Mouse (Mus musculus): ENCODE measurements at regions not wholly inside any gene's neighbourhood (a gene's known extent, or its start where the extent isn't known, plus 50 kb on each side); places are given as distances from the start of the nearest gene placed in this dataset.

DNA sequence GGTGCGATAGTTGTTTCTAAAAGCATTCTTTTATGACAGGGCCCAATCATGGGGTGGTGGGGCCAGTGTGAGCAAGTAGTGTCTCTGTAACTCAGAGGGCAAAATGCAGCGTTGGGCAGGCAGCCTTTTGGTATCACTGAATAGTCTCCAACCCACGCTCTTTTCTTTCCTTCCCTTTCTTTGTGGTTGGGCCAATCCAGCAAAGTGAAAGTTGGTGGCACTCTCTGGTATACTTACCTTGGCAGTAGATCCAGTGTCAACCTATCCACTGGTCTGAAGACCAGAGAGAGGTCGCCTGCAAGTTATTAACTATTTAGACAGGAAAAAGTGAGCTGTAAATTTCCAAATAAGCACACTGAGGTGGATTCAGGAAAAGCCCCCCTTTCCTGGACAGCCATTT lies 287.8 kb downstream of the Spry2 start:
- DNase-seq (ENCODE audit: low read depth, low spot score) = no peak
- H3K27me3 ChIP-seq (ENCODE audit: control insufficient read depth in 1 of 2, insufficient read depth in 2 of 2, low read length in 2 of 2) = no peaks in the 10 kb centered on the region
- no peak overlapping the region for H3K27ac ChIP-seq (ENCODE audit: control insufficient read depth, low read depth, low read length)
- no peaks in the 10 kb centered on the region; a peak in 1 of 4 replicates for H3K4me1 ChIP-seq (ENCODE audit: control insufficient read depth in 1 of 2, insufficient read depth in 2 of 2, low read length in 2 of 2)
- no peaks in the 10 kb centered on the region for H3K9me3 ChIP-seq (replicated peaks; ENCODE audit: insufficient read depth, low read length)
- H3K36me3 ChIP-seq (ENCODE audit: control insufficient read depth in 1 of 2, insufficient read depth in 2 of 2, low read length in 2 of 2) = no peaks in the 10 kb centered on the region
- TF ChIP-seq UBTF (IDR thresholded peaks at IDR 0.05; ENCODE audit: borderline replicate concordance, insufficient read depth, low read depth, low read length) (no peak), MAFK (IDR thresholded peaks at IDR 0.05; ENCODE audit: borderline replicate concordance, low read depth, low read length) (no peak), MXI1 (IDR thresholded peaks at IDR 0.05; ENCODE audit: low read depth, low read length) (no peak), TAL1 (IDR thresholded peaks at IDR 0.05; ENCODE audit: low read length) (no peak), ZNF384 (IDR thresholded peaks at IDR 0.05; ENCODE audit: low read depth, low read length) (no peak), MEF2A (IDR thresholded peaks at IDR 0.05; ENCODE audit: extremely low read depth, insufficient replicate concordance, low read depth, low read length, poor library complexity, severe bottlenecking) (no peak), ELF1 (IDR thresholded peaks at IDR 0.05; ENCODE audit: low read depth, low read length) (no peak), SIN3A (IDR thresholded peaks at IDR 0.05; ENCODE audit: low read length) (no peak), JUND (IDR thresholded peaks at IDR 0.05; ENCODE audit: low read depth, low read length) (no peak), TCF12 (IDR thresholded peaks at IDR 0.05; ENCODE audit: low read depth, low read length) (no peak), SMC3 (IDR thresholded peaks at IDR 0.05; ENCODE audit: low read depth, low read length) (no peak)
- no peaks in the 10 kb centered on the region for H3K79me2 ChIP-seq (ENCODE audit: control insufficient read depth, insufficient read depth, low read length, poor library complexity)
- no peak overlapping the region for H3K9ac ChIP-seq (ENCODE audit: control insufficient read depth, low read depth, low read length, poor library complexity, severe bottlenecking)
- no peak overlapping the region for H3K4me3 ChIP-seq (ENCODE audit: control insufficient read depth in 1 of 2, insufficient read depth in 1 of 2, low read depth in 2 of 2, low read length in 2 of 2)

- DNase-seq (ENCODE audit: low read depth, low spot score) = no peak
- TF ChIP-seq SMC3 (IDR thresholded peaks at IDR 0.05; ENCODE audit: low read depth, low read length) (no peak), MEF2A (IDR thresholded peaks at IDR 0.05; ENCODE audit: extremely low read depth, insufficient replicate concordance, low read depth, low read length, poor library complexity, severe bottlenecking) (no peak), JUND (IDR thresholded peaks at IDR 0.05; ENCODE audit: low read depth, low read length) (no peak), POLR2AphosphoS2 (IDR thresholded peaks at IDR 0.05; ENCODE audit: low read length) (no peak), BHLHE40 (IDR thresholded peaks at IDR 0.05; ENCODE audit: borderline replicate concordance, low read depth, low read length) (no peak), HCFC1 (IDR thresholded peaks at IDR 0.05; ENCODE audit: low read depth, low read length) (no peak), E2F4 (IDR thresholded peaks at IDR 0.05; ENCODE audit: borderline replicate concordance, low read depth, low read length) (no peak), NRF1 (IDR thresholded peaks at IDR 0.05; ENCODE audit: insufficient read depth, low read depth, low read length, poor library complexity, severe bottlenecking) (no peak), RCOR1 (IDR thresholded peaks at IDR 0.05; ENCODE audit: low read depth, low read length) (no peak), MAZ (IDR thresholded peaks at IDR 0.05; ENCODE audit: low read depth, low read length) (no peak), SIN3A (IDR thresholded peaks at IDR 0.05; ENCODE audit: low read length) (no peak), MYB (IDR thresholded peaks at IDR 0.05; ENCODE audit: low read depth, low read length) (no peak), USF1 (IDR thresholded peaks at IDR 0.05; ENCODE audit: low read depth, low read length) (no peak), UBTF (IDR thresholded peaks at IDR 0.05; ENCODE audit: borderline replicate concordance, insufficient read depth, low read depth, low read length) (no peak), RAD21 (IDR thresholded peaks at IDR 0.05; ENCODE audit: low read depth, low read length) (no peak), NELFE (IDR thresholded peaks at IDR 0.05; ENCODE audit: low read depth, low read length) (no peak), MXI1 (IDR thresholded peaks at IDR 0.05; ENCODE audit: low read depth, low read length) (no peak), KAT2A (conservative IDR thresholded peaks at IDR 0.05; ENCODE audit: low read depth, low read length) (no peak), ELF1 (IDR thresholded peaks at IDR 0.05; ENCODE audit: low read depth, low read length) (no peak), GABPA (IDR thresholded peaks at IDR 0.05; ENCODE audit: low read depth, low read length) (no peak)
- Histone ChIP-seq H3K4me3 (ENCODE audit: control insufficient read depth in 1 of 2, insufficient read depth in 1 of 2, low read depth in 2 of 2, low read length in 2 of 2) (no peak overlapping the region), H3K36me3 (ENCODE audit: control insufficient read depth in 1 of 2, insufficient read depth in 2 of 2, low read length in 2 of 2) (no peaks in the 10 kb centered on the region), H3K27me3 (ENCODE audit: control insufficient read depth in 1 of 2, insufficient read depth in 2 of 2, low read length in 2 of 2) (no peaks in the 10 kb centered on the region), H3K9ac (ENCODE audit: control insufficient read depth, low read depth, low read length, poor library complexity, severe bottlenecking) (no peak overlapping the region), H3K79me2 (ENCODE audit: control insufficient read depth, insufficient read depth, low read length, poor library complexity) (no peaks in the 10 kb centered on the region), H3K27ac (ENCODE audit: control insufficient read depth, low read depth, low read length) (no peak overlapping the region), H3K9me3 (replicated peaks; ENCODE audit: insufficient read depth, low read length) (no peaks in the 10 kb centered on the region), H3K4me1 (ENCODE audit: control insufficient read depth in 1 of 2, insufficient read depth in 2 of 2, low read length in 2 of 2) (no peaks in the 10 kb centered on the region; a peak in 1 of 4 replicates)
Observed at GRCm38 (mm10) chr14:105606551-105606950, 290.1 kb downstream of the Spry2 start.
